Mouse (Mus musculus) liver, adult 2 months (tissue): Measurements from ENCODE around the gene Fth1. TPM values are rescaled to one million over a fixed set of nuclear protein-coding genes. Genes with fewer than 3 reads are reported as not detected.

Source experiments
- DNase-seq: peaks from one replicate; pipeline ENCODE4 v3.0.0-alpha.2; 2011; ENCODE audit warnings: low read depth, low spot score; ENCODE audit errors: extremely low read depth
- H3K27ac ChIP-seq: fragments of 200-500 bp; replicated peaks from 2 replicates; pipeline ENCODE4 v1.5.1; 2012; ENCODE audit warnings: low read depth, mild to moderate bottlenecking, control low read depth, inconsistent platforms, low read length; ENCODE audit not compliant: insufficient read depth
- H3K27me3 ChIP-seq: fragments of 200-500 bp; 2 replicates; pipeline ENCODE4 v1.6.1; 2012; ENCODE audit warnings: mild to moderate bottlenecking, moderate library complexity, low read length, inconsistent platforms; ENCODE audit not compliant: control insufficient read depth, insufficient read depth
- H3K36me3 ChIP-seq: fragments of 200-500 bp; 2 replicates; pipeline ENCODE4 v1.6.1; 2012; ENCODE audit warnings: low read length, inconsistent platforms; ENCODE audit not compliant: control insufficient read depth, insufficient read depth
- H3K4me1 ChIP-seq: fragments of 200-500 bp; 2 replicates; pipeline ENCODE4 v1.6.1; 2011; ENCODE audit warnings: low read length; ENCODE audit not compliant: control insufficient read depth, insufficient read depth
- H3K4me3 ChIP-seq: fragments of 200-500 bp; 2 replicates; pipeline ENCODE4 v1.5.1; 2011; ENCODE audit warnings: low read depth, mild to moderate bottlenecking, control low read depth, low read length, moderate library complexity; ENCODE audit not compliant: insufficient read depth
- H3K79me2 ChIP-seq: fragments of 200-500 bp; 2 replicates; pipeline ENCODE4 v1.6.1; 2012; ENCODE audit warnings: inconsistent platforms, mild to moderate bottlenecking, low read length, moderate library complexity; ENCODE audit not compliant: control insufficient read depth, insufficient read depth
- H3K9ac ChIP-seq: fragments of 200-500 bp; 2 replicates; pipeline ENCODE4 v1.6.1; 2012; ENCODE audit warnings: low read depth, mild to moderate bottlenecking, control low read depth, inconsistent platforms, low read length
- CTCF ChIP-seq: fragments of 200-500 bp; IDR thresholded peaks from 2 replicates; pipeline ENCODE4 v1.5.1; 2011; ENCODE audit warnings: low read depth, low read length, control low read depth
- POLR2A ChIP-seq: fragments of 200-500 bp; IDR thresholded peaks from 2 replicates; pipeline ENCODE4 v1.6.1; 2011; ENCODE audit warnings: low read length, control low read depth; ENCODE audit not compliant: insufficient read depth; ENCODE audit errors: extremely low read depth
- WGBS: fragments of 180-500 bp; shearing (Covaris S2); methylation state at CpG from one replicate; pipeline ENCODE4 v1.1.7; 2018; 5-methylcytosine and 5-hydroxymethylcytosine counted together
- polyA plus RNA-seq: library from polyadenylated mRNA; depleted of rRNA; stranded (reverse); fragments of >200 nt; gene quantifications from 2 replicates; pipeline ENCODE4 v1.2.3, GENCODE M21; 2012
- total RNA-seq: library from RNA; depleted of rRNA; stranded (reverse); fragments of >200 nt; gene quantifications from 2 replicates; pipeline ENCODE4 v1.2.3, GENCODE M21; 2014

The Fth1 gene
- total and polyA plus RNA-seq, 2 experiments = 1,154 to 7,340 TPM

GRCm38 (mm10) chr19:9985900-9986421 is 5.6 kb downstream of the Fth1 start:
- TF ChIP-seq POLR2A = no peak
- no peak for TF ChIP-seq CTCF
- Histone ChIP-seq H3K27ac (no peak overlapping the region), H3K36me3 (peaks cover 22% of the 10 kb centered on the region), H3K27me3 (no peaks in the 10 kb centered on the region), H3K4me3 (no peak overlapping the region), H3K9ac (no peak overlapping the region), H3K4me1 (peaks cover 20% of the 10 kb centered on the region), H3K79me2 (peaks cover 7% of the 10 kb centered on the region; the same call in 1 of the 2 replicates)
- 54% methylated on average over 2 of the region's 2 CpGs for WGBS
- peak; percentile 37 for DNase-seq

GRCm38 (mm10) chr19:9987192-9987591 is 6.8 kb downstream of the Fth1 start:
- no peak overlapping the region for H3K4me3 ChIP-seq
- H3K36me3 ChIP-seq = peaks cover 22% of the 10 kb centered on the region
- no peak for DNase-seq
- peaks cover 16% of the 10 kb centered on the region for H3K4me1 ChIP-seq
- no peak overlapping the region for H3K9ac ChIP-seq
- H3K27me3 ChIP-seq = no peaks in the 10 kb centered on the region
- no peak overlapping the region for H3K27ac ChIP-seq
- TF ChIP-seq POLR2A = no peak
- no peak for TF ChIP-seq CTCF
- H3K79me2 ChIP-seq = peaks cover 7% of the 10 kb centered on the region; the same call in 1 of the 2 replicates
- 77% methylated on average over 6 of the region's 6 CpGs for WGBS

- peaks cover 16% of the 10 kb centered on the region for H3K4me1 ChIP-seq
- no peak overlapping the region for H3K27ac ChIP-seq
- no peak overlapping the region for H3K9ac ChIP-seq
Measured at GRCm38 (mm10) chr19:9987593-9987992, 7.2 kb downstream of the Fth1 start.

GRCm38 (mm10) chr19:9989171-9989883 is 8.9 kb downstream of the Fth1 start:
- Histone ChIP-seq H3K9ac (no peak overlapping the region), H3K27ac (no peak overlapping the region), H3K4me1 (peaks cover 16% of the 10 kb centered on the region), H3K27me3 (no peaks in the 10 kb centered on the region), H3K79me2 (no peaks in the 10 kb centered on the region), H3K4me3 (no peak overlapping the region), H3K36me3 (peaks cover 14% of the 10 kb centered on the region)
- 49% methylated on average over 17 of the region's 17 CpGs for WGBS
- peak; percentile 27 for DNase-seq
- TF ChIP-seq CTCF = peak; percentile 77
- TF ChIP-seq POLR2A = no peak

More at GRCm38 (mm10) chr19:9987593-9987992, 7.2 kb downstream of the Fth1 start:
- no peak for DNase-seq
- Histone ChIP-seq H3K27me3 (no peaks in the 10 kb centered on the region), H3K79me2 (peaks cover 7% of the 10 kb centered on the region; the same call in 1 of the 2 replicates), H3K36me3 (peaks cover 22% of the 10 kb centered on the region), H3K4me3 (no peak overlapping the region)
- TF ChIP-seq POLR2A (no peak), CTCF (no peak)

GRCm38 (mm10) chr19:9989884-9990256 is 9.5 kb downstream of the Fth1 start:
- Histone ChIP-seq H3K79me2 (no peaks in the 10 kb centered on the region), H3K27me3 (no peaks in the 10 kb centered on the region), H3K4me1 (peaks cover 11% of the 10 kb centered on the region), H3K36me3 (peaks cover 10% of the 10 kb centered on the region), H3K27ac (no peak overlapping the region), H3K4me3 (no peak overlapping the region), H3K9ac (no peak overlapping the region)
- no peak for DNase-seq
- TF ChIP-seq CTCF (no peak), POLR2A (no peak)

GRCm38 (mm10) chr19:9991304-9991703 is 10.9 kb downstream of the Fth1 start:
- no peaks in the 10 kb centered on the region for H3K27me3 ChIP-seq
- peak; percentile 49 for DNase-seq
- H3K4me1 ChIP-seq = peaks cover 9% of the 10 kb centered on the region
- H3K4me3 ChIP-seq = no peak overlapping the region
- H3K36me3 ChIP-seq = no peaks in the 10 kb centered on the region
- WGBS = 27% methylated on average over 5 of the region's 5 CpGs
- no peak overlapping the region for H3K27ac ChIP-seq
- TF ChIP-seq POLR2A (no peak), CTCF (peak; percentile 98)
- H3K79me2 ChIP-seq = no peaks in the 10 kb centered on the region
- H3K9ac ChIP-seq = no peak overlapping the region
